ENCODE assay signal across 7 mouse cellular contexts in the genomic region with DNA sequence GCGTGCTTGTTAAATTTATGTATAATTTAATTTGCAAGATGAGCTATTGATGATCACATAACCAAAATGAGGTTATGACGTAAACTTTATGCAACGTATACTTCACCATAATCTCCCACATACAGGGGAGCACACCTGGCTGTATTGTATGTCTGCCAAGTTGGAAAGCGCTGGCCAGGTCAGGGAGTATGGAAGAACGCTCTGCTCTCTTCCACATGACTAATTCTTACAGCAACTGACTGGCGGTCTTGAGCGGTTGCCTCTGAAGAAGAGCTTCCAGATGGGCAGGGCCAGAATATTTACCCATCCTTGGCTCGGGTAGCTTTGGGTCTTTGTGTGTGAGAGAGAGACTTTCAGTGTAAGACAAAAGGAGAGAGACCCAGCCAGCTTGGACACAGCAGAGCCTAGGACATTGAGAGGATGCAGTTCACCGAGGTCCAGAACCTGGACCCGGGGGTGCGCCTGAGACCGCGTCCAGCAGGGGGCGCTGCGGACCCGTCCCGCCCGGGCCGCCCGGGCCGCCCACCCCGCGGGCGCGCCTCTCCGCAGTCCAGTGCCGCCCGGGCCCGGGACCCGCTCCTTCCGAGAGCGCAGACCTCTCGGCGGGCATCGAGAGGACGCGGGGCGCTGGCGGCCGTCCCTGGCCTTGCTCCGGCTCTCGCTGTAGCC. TPM values are rescaled to one million over a fixed set of nuclear protein-coding genes. Genes with fewer than 3 reads are reported as not detected.
DNase-seq lines count a peak whose midpoint lies in the region; ATAC-seq lines count a peak whose summit lies in the region.

A gene (plus strand): TSS at position 543 of the 669 bp plus-strand sequence.

- H3K4me1 ChIP-seq in embryonic facial prominence, embryonic 14.5 days (ENCODE audit: control insufficient read depth, insufficient read depth, low read length) = peaks cover 15% of the 10 kb centered on the region
- peaks cover 22% of the 10 kb centered on the region for H3K4me1 ChIP-seq in heart, embryonic 11.5 days (ENCODE audit: control insufficient read depth, insufficient read depth, low read length)
- peaks cover 24% of the 10 kb centered on the region for H3K4me1 ChIP-seq in kidney, embryonic 14.5 days (ENCODE audit: control insufficient read depth, insufficient read depth, low read length)
- peaks cover 13% of the 10 kb centered on the region for H3K4me1 ChIP-seq in liver, embryonic 12.5 days

- no peaks in the 10 kb centered on the region for H3K36me3 ChIP-seq in embryonic facial prominence, embryonic 14.5 days (ENCODE audit: control insufficient read depth, insufficient read depth, low read length)
- no peaks in the 10 kb centered on the region for H3K36me3 ChIP-seq in heart, embryonic 11.5 days (ENCODE audit: control insufficient read depth, insufficient read depth, low read length)
- H3K36me3 ChIP-seq in kidney, embryonic 14.5 days (ENCODE audit: control insufficient read depth, insufficient read depth, low read length) = no peaks in the 10 kb centered on the region
- no peaks in the 10 kb centered on the region for H3K36me3 ChIP-seq in liver, embryonic 12.5 days
- H3K36me3 ChIP-seq in splenic B cell, adult 2 months (ENCODE audit: control insufficient read depth, insufficient read depth, low read length, poor library complexity, severe bottlenecking) = no peaks in the 10 kb centered on the region

- H3K4me3 ChIP-seq in embryonic facial prominence, embryonic 14.5 days (ENCODE audit: low read depth, low read length) = peak within 1 kb of the TSS; percentile 73
- peak within 1 kb of the TSS; percentile 73 for H3K4me3 ChIP-seq in heart, embryonic 11.5 days (ENCODE audit: low read depth, low read length)
- H3K4me3 ChIP-seq in kidney, embryonic 14.5 days (ENCODE audit: low read length) = peak within 1 kb of the TSS; percentile 77
- peak within 1 kb of the TSS; percentile 63 for H3K4me3 ChIP-seq in liver, embryonic 12.5 days

- peak within 1 kb of the TSS; percentile 92 for H3K9ac ChIP-seq in embryonic facial prominence, embryonic 14.5 days (ENCODE audit: low read depth, low read length)
- H3K9ac ChIP-seq in heart, embryonic 11.5 days (ENCODE audit: low read depth, low read length) = peak within 1 kb of the TSS; percentile 83
- H3K9ac ChIP-seq in kidney, embryonic 14.5 days (ENCODE audit: low read depth, low read length) = peak within 1 kb of the TSS; percentile 96
- H3K9ac ChIP-seq in liver, embryonic 12.5 days = peak within 1 kb of the TSS; percentile 57

- no peaks in the 10 kb centered on the region for H3K27me3 ChIP-seq in embryonic facial prominence, embryonic 14.5 days (replicated peaks; ENCODE audit: control insufficient read depth, insufficient read depth, low read length)
- H3K27me3 ChIP-seq in heart, embryonic 11.5 days (ENCODE audit: control insufficient read depth, insufficient read depth, low read length) = peaks cover 19% of the 10 kb centered on the region
- H3K27me3 ChIP-seq in kidney, embryonic 14.5 days (ENCODE audit: control insufficient read depth, insufficient read depth, low read length) = no peaks in the 10 kb centered on the region
- peaks cover 61% of the 10 kb centered on the region for H3K27me3 ChIP-seq in liver, embryonic 12.5 days (replicated peaks)
- no peaks in the 10 kb centered on the region for H3K27me3 ChIP-seq in splenic B cell, adult 2 months (ENCODE audit: control insufficient read depth, insufficient read depth, low read length, poor library complexity, severe bottlenecking)

- H3K9me3 ChIP-seq in embryonic facial prominence, embryonic 14.5 days (ENCODE audit: control insufficient read depth, low read length) = no peaks in the 10 kb centered on the region
- H3K9me3 ChIP-seq in heart, embryonic 11.5 days (replicated peaks; ENCODE audit: control insufficient read depth, low read length) = no peaks in the 10 kb centered on the region
- no peaks in the 10 kb centered on the region for H3K9me3 ChIP-seq in kidney, embryonic 14.5 days (ENCODE audit: control insufficient read depth, low read length)
- H3K9me3 ChIP-seq in liver, embryonic 12.5 days (replicated peaks) = no peaks in the 10 kb centered on the region

- DNase-seq in adrenal gland, postnatal 4 days (ENCODE audit: low spot score in 2 of 2) = peak; percentile 72 to 88
- DNase-seq in embryonic facial prominence, embryonic 14.5 days (ENCODE audit: low spot score) = peak; percentile 72
- DNase-seq in natural killer cell, adult 2 months (ENCODE audit: low spot score in 2 of 2) = peak; percentile 42 to 68
- DNase-seq in splenic B cell, adult 2 months (ENCODE audit: low read depth, low spot score) = peak; percentile 78

- WGBS in embryonic facial prominence, embryonic 14.5 days = 32% methylated on average over 11 of the region's 42 CpGs
- 13% methylated on average over 31 of the region's 42 CpGs for WGBS in heart, embryonic 11.5 days (ENCODE audit: insufficient replicate concordance)
- WGBS in kidney, embryonic 14.5 days = 10% methylated on average over 42 of the region's 42 CpGs
- 10% methylated on average over 42 of the region's 42 CpGs for WGBS in liver, embryonic 12.5 days (ENCODE audit: insufficient replicate concordance)

- H3K27ac ChIP-seq in embryonic facial prominence, embryonic 14.5 days (replicated peaks; ENCODE audit: low read depth, low read length) = peak within 1 kb of the TSS; percentile 57
- peak within 1 kb of the TSS; percentile 46; the same call in 1 of the 2 replicates for H3K27ac ChIP-seq in heart, embryonic 11.5 days (ENCODE audit: low read depth, low read length)
- H3K27ac ChIP-seq in kidney, embryonic 14.5 days (ENCODE audit: low read depth, low read length) = peak within 1 kb of the TSS; percentile 74
- H3K27ac ChIP-seq in liver, embryonic 12.5 days = peak within 1 kb of the TSS; percentile 48; the same call in 1 of the 2 replicates

- H3K4me2 ChIP-seq in embryonic facial prominence, embryonic 14.5 days (ENCODE audit: low read depth, low read length) = peak within 1 kb of the TSS; percentile 88
- H3K4me2 ChIP-seq in heart, embryonic 11.5 days = peak within 1 kb of the TSS; percentile 92
- peak within 1 kb of the TSS; percentile 83 for H3K4me2 ChIP-seq in kidney, embryonic 14.5 days (replicated peaks; ENCODE audit: low read depth, low read length)
- peak within 1 kb of the TSS; percentile 75 for H3K4me2 ChIP-seq in liver, embryonic 12.5 days

- ATAC-seq in embryonic facial prominence, embryonic 14.5 days (ENCODE audit: low read depth) = peak; percentile 90
- ATAC-seq in heart, embryonic 11.5 days (replicated peaks; ENCODE audit: insufficient number of reproducible peaks, low FRiP score, low TSS enrichment) = peak; percentile 75
- ATAC-seq in kidney, embryonic 14.5 days (ENCODE audit: low FRiP score, low TSS enrichment) = peak; percentile 91
- peak; percentile 60; the same call in 1 of the 2 replicates for ATAC-seq in liver, embryonic 12.5 days

RNA-seq across cellular contexts. Expression of the gene that starts here (rescaled TPM):
- total RNA-seq in adrenal gland, postnatal 4 days (2021) = 100 to 1,000 TPM in 1 of 2 experiments, 10 to 100 TPM in 1; 97.8 to 111 TPM
- 13.7 TPM in 2 replicates for polyA plus RNA-seq in embryonic facial prominence, embryonic 14.5 days (2014; fragmentation: Nextera tagmentation; extraction: Ambion mirVana)
- 8.3 and 9.9 TPM in 2 replicates for polyA plus RNA-seq in heart, embryonic 11.5 days (2014; fragmentation: Nextera tagmentation; extraction: Ambion mirVana)
- polyA plus RNA-seq in kidney, embryonic 14.5 days (2014; fragmentation: Nextera tagmentation; extraction: Ambion mirVana) = 16.6 and 31.9 TPM in 2 replicates
- 6.6 and 7.4 TPM in 2 replicates for polyA plus RNA-seq in liver, embryonic 12.5 days (2016; fragmentation: Nextera tagmentation; extraction: Ambion mirVana)

Comparison
In these comparisons a context has a peak if more than half of its experiments do, and no peak if none do; other contexts are left out.
1. Peak in every context shown above with its lines: DNase-seq, ATAC-seq, H3K4me3 ChIP-seq and H3K27ac ChIP-seq.